7 mouse cellular contexts compared by ENCODE assay signal in genomic region chr9:122864848-122865247, GRCm38 (mm10). TPM values are rescaled to one million over a fixed set of nuclear protein-coding genes. Genes with fewer than 3 reads are reported as not detected.
DNase-seq lines count a peak whose midpoint lies in the region; ATAC-seq lines count a peak whose summit lies in the region.

No protein-coding gene starts in this region.

- H3K4me1 ChIP-seq in lung, embryonic 16.5 days (replicated peaks; ENCODE audit: control insufficient read depth, insufficient read depth, low read length), result peaks cover 15% of the 10 kb centered on the region
- peaks cover 9% of the 10 kb centered on the region for H3K4me1 ChIP-seq in embryonic facial prominence, embryonic 14.5 days (ENCODE audit: control insufficient read depth, insufficient read depth, low read length)
- peaks cover 4% of the 10 kb centered on the region; the same call in 1 of the 2 replicates for H3K4me1 ChIP-seq in limb, embryonic 11.5 days (ENCODE audit: control insufficient read depth, insufficient read depth, low read length)
- peaks cover 11% of the 10 kb centered on the region; the same call in 1 of the 2 replicates for H3K4me1 ChIP-seq in stomach, embryonic 15.5 days

- DNase-seq in lung, adult 18-20 months, result no peak
- DNase-seq in embryonic facial prominence, embryonic 14.5 days (ENCODE audit: low spot score), result no peak
- DNase-seq in limb, embryonic 11.5 days (ENCODE audit: low spot score), result no peak
- DNase-seq in retina, embryonic 14.5 days (ENCODE audit: low spot score), result no peak
- no peak for DNase-seq in frontal cortex, adult 2 months (ENCODE audit: extremely low spot score in 1 of 2, low spot score in 1 of 2)

- peak overlapping the region; percentile 84 for H3K4me3 ChIP-seq in lung, embryonic 16.5 days (ENCODE audit: low read length)
- peak overlapping the region; percentile 76 for H3K4me3 ChIP-seq in embryonic facial prominence, embryonic 14.5 days (ENCODE audit: low read depth, low read length)
- H3K4me3 ChIP-seq in limb, embryonic 11.5 days (ENCODE audit: low read depth, low read length), result peak overlapping the region; percentile 67
- peak overlapping the region; percentile 83 for H3K4me3 ChIP-seq in stomach, embryonic 15.5 days (replicated peaks)

- WGBS in lung, embryonic 16.5 days, result 48% methylated on average over 3 of the region's 3 CpGs
- WGBS in embryonic facial prominence, embryonic 14.5 days, result 61% methylated on average over 3 of the region's 3 CpGs
- 66% methylated on average over 3 of the region's 3 CpGs for WGBS in limb, embryonic 11.5 days
- WGBS in stomach, embryonic 15.5 days, result 44% methylated on average over 3 of the region's 3 CpGs

- peak overlapping the region; percentile 94 for H3K9ac ChIP-seq in lung, embryonic 16.5 days (ENCODE audit: low read length)
- H3K9ac ChIP-seq in embryonic facial prominence, embryonic 14.5 days (ENCODE audit: low read depth, low read length), result peak overlapping the region; percentile 96
- H3K9ac ChIP-seq in limb, embryonic 11.5 days (ENCODE audit: low read length), result no peak overlapping the region; the same call in 1 of the 2 replicates
- H3K9ac ChIP-seq in stomach, embryonic 15.5 days, result no peak overlapping the region

- no peak for ATAC-seq in lung, embryonic 16.5 days (ENCODE audit: low read depth)
- ATAC-seq in embryonic facial prominence, embryonic 14.5 days (ENCODE audit: low read depth), result no peak
- ATAC-seq in limb, embryonic 11.5 days (ENCODE audit: insufficient number of reproducible peaks, low FRiP score, low TSS enrichment, low read depth), result no peak
- ATAC-seq in stomach, embryonic 15.5 days (ENCODE audit: insufficient read depth, low FRiP score, low read depth), result no peak

- H3K4me2 ChIP-seq in lung, embryonic 16.5 days (ENCODE audit: low read depth, low read length), result peak overlapping the region; percentile 65
- peak overlapping the region; percentile 80 for H3K4me2 ChIP-seq in embryonic facial prominence, embryonic 14.5 days (ENCODE audit: low read depth, low read length)
- H3K4me2 ChIP-seq in limb, embryonic 11.5 days (ENCODE audit: low read depth, severe bottlenecking), result peak overlapping the region; percentile 58
- H3K4me2 ChIP-seq in stomach, embryonic 15.5 days, result peak overlapping the region; percentile 52

- peaks cover 26% of the 10 kb centered on the region for H3K36me3 ChIP-seq in lung, embryonic 16.5 days (ENCODE audit: control insufficient read depth, insufficient read depth, low read length)
- peaks cover 25% of the 10 kb centered on the region for H3K36me3 ChIP-seq in embryonic facial prominence, embryonic 14.5 days (ENCODE audit: control insufficient read depth, insufficient read depth, low read length)
- peaks cover 24% of the 10 kb centered on the region for H3K36me3 ChIP-seq in limb, embryonic 11.5 days (ENCODE audit: control insufficient read depth, insufficient read depth, low read length)
- peaks cover 27% of the 10 kb centered on the region for H3K36me3 ChIP-seq in stomach, embryonic 15.5 days

- H3K27ac ChIP-seq in lung, embryonic 16.5 days (ENCODE audit: low read length), result no peak overlapping the region
- H3K27ac ChIP-seq in embryonic facial prominence, embryonic 14.5 days (replicated peaks; ENCODE audit: low read depth, low read length), result no peak overlapping the region
- H3K27ac ChIP-seq in limb, embryonic 11.5 days (replicated peaks; ENCODE audit: low read depth, low read length), result no peak overlapping the region
- no peak overlapping the region for H3K27ac ChIP-seq in stomach, embryonic 15.5 days

- no peaks in the 10 kb centered on the region for H3K27me3 ChIP-seq in lung, embryonic 16.5 days (ENCODE audit: control insufficient read depth, insufficient read depth, low read depth, low read length)
- no peaks in the 10 kb centered on the region for H3K27me3 ChIP-seq in embryonic facial prominence, embryonic 14.5 days (replicated peaks; ENCODE audit: control insufficient read depth, insufficient read depth, low read length)
- H3K27me3 ChIP-seq in limb, embryonic 11.5 days (ENCODE audit: control insufficient read depth, insufficient read depth, low read length), result no peaks in the 10 kb centered on the region
- H3K27me3 ChIP-seq in stomach, embryonic 15.5 days (replicated peaks), result no peaks in the 10 kb centered on the region

- H3K9me3 ChIP-seq in lung, embryonic 16.5 days (ENCODE audit: control insufficient read depth, low read length), result peaks cover 21% of the 10 kb centered on the region
- peaks cover 31% of the 10 kb centered on the region for H3K9me3 ChIP-seq in embryonic facial prominence, embryonic 14.5 days (ENCODE audit: control insufficient read depth, low read length)
- H3K9me3 ChIP-seq in limb, embryonic 11.5 days (ENCODE audit: control insufficient read depth, low read length), result no peaks in the 10 kb centered on the region; the same call in 1 of the 2 replicates
- H3K9me3 ChIP-seq in stomach, embryonic 15.5 days, result no peaks in the 10 kb centered on the region

RNA-seq across cellular contexts. Expression of gene Zfp445, which starts 1.0 kb away (rescaled TPM):
- polyA plus RNA-seq in lung, embryonic 16.5 days (2015; fragmentation: Nextera tagmentation; extraction: Ambion mirVana), result 79.4 and 80.6 TPM in 2 replicates
- 53.3 and 60.4 TPM in 2 replicates for polyA plus RNA-seq in embryonic facial prominence, embryonic 14.5 days (2014; fragmentation: Nextera tagmentation; extraction: Ambion mirVana)
- 65.2 and 72.5 TPM in 2 replicates for polyA plus RNA-seq in limb, embryonic 11.5 days (2014; fragmentation: Nextera tagmentation; extraction: Ambion mirVana)
- 54.9 and 56.1 TPM in 2 replicates for polyA plus RNA-seq in stomach, embryonic 15.5 days (2015; fragmentation: Nextera tagmentation; extraction: Ambion mirVana)
- 141 and 158 TPM in 2 replicates for polyA plus RNA-seq in frontal cortex, adult 2 months (2012; rRNA removed)

RNA-seq across cellular contexts. Expression of gene Zkscan7, which starts 20.6 kb away (rescaled TPM):
- 5.3 and 6.0 TPM in 2 replicates for polyA plus RNA-seq in lung, embryonic 16.5 days (2015; fragmentation: Nextera tagmentation; extraction: Ambion mirVana)
- polyA plus RNA-seq in embryonic facial prominence, embryonic 14.5 days (2014; fragmentation: Nextera tagmentation; extraction: Ambion mirVana), result 2.0 and 2.9 TPM in 2 replicates
- polyA plus RNA-seq in limb, embryonic 11.5 days (2014; fragmentation: Nextera tagmentation; extraction: Ambion mirVana), result 1.9 and 2.6 TPM in 2 replicates
- polyA plus RNA-seq in stomach, embryonic 15.5 days (2015; fragmentation: Nextera tagmentation; extraction: Ambion mirVana), result 4.0 and 4.6 TPM in 2 replicates
- polyA plus RNA-seq in frontal cortex, adult 2 months (2012; rRNA removed), result 4.1 and 4.3 TPM in 2 replicates

RNA-seq across cellular contexts. Expression of gene Gm35549, which starts 21.0 kb away (rescaled TPM):
- 0.44 and 0.75 TPM in 2 replicates for polyA plus RNA-seq in lung, embryonic 16.5 days (2015; fragmentation: Nextera tagmentation; extraction: Ambion mirVana)
- 0.35 and 0.58 TPM in 2 replicates for polyA plus RNA-seq in embryonic facial prominence, embryonic 14.5 days (2014; fragmentation: Nextera tagmentation; extraction: Ambion mirVana)
- not detected in 2 replicates for polyA plus RNA-seq in limb, embryonic 11.5 days (2014; fragmentation: Nextera tagmentation; extraction: Ambion mirVana)
- 0.28 and 0.30 TPM in 2 replicates for polyA plus RNA-seq in stomach, embryonic 15.5 days (2015; fragmentation: Nextera tagmentation; extraction: Ambion mirVana)
- not detected in 2 replicates for polyA plus RNA-seq in frontal cortex, adult 2 months (2012; rRNA removed)

RNA-seq across cellular contexts. Expression of gene Zfp105, which starts 58.0 kb away (rescaled TPM):
- 17.2 and 19.5 TPM in 2 replicates for polyA plus RNA-seq in lung, embryonic 16.5 days (2015; fragmentation: Nextera tagmentation; extraction: Ambion mirVana)
- polyA plus RNA-seq in embryonic facial prominence, embryonic 14.5 days (2014; fragmentation: Nextera tagmentation; extraction: Ambion mirVana), result 15.5 and 18.1 TPM in 2 replicates
- polyA plus RNA-seq in limb, embryonic 11.5 days (2014; fragmentation: Nextera tagmentation; extraction: Ambion mirVana), result 33.6 and 35.4 TPM in 2 replicates
- polyA plus RNA-seq in stomach, embryonic 15.5 days (2015; fragmentation: Nextera tagmentation; extraction: Ambion mirVana), result 15.0 and 15.1 TPM in 2 replicates
- 4.8 and 5.9 TPM in 2 replicates for polyA plus RNA-seq in frontal cortex, adult 2 months (2012; rRNA removed)

RNA-seq across cellular contexts. Expression of gene Tcaim, which starts 59.5 kb away (rescaled TPM):
- 6.4 and 7.4 TPM in 2 replicates for polyA plus RNA-seq in lung, embryonic 16.5 days (2015; fragmentation: Nextera tagmentation; extraction: Ambion mirVana)
- polyA plus RNA-seq in embryonic facial prominence, embryonic 14.5 days (2014; fragmentation: Nextera tagmentation; extraction: Ambion mirVana), result 6.1 and 7.2 TPM in 2 replicates
- polyA plus RNA-seq in limb, embryonic 11.5 days (2014; fragmentation: Nextera tagmentation; extraction: Ambion mirVana), result 5.7 TPM in 2 replicates
- 5.4 and 6.2 TPM in 2 replicates for polyA plus RNA-seq in stomach, embryonic 15.5 days (2015; fragmentation: Nextera tagmentation; extraction: Ambion mirVana)
- polyA plus RNA-seq in frontal cortex, adult 2 months (2012; rRNA removed), result 12.2 and 14.7 TPM in 2 replicates

Comparison
In these comparisons a context has a peak if more than half of its experiments do, and no peak if none do; other contexts are left out.
1. H3K9ac ChIP-seq: peak in lung, embryonic 16.5 days (single experiment) and embryonic facial prominence, embryonic 14.5 days (single experiment); none in limb, embryonic 11.5 days (single experiment) and stomach, embryonic 15.5 days (single experiment).
2. Peak in every context shown above with its lines, with median percentiles within 50 percentile points of each other: H3K4me2 ChIP-seq and H3K4me3 ChIP-seq.